Mouse (Mus musculus): ENCODE results near the gene Tkt. TPM values are rescaled to one million over a fixed set of nuclear protein-coding genes. Genes with fewer than 3 reads are reported as not detected.

Tkt gene
- 210 and 216 TPM in 2 replicates for polyA plus RNA-seq (2016; fragmentation: Nextera tagmentation; extraction: Ambion mirVana)

DNA sequence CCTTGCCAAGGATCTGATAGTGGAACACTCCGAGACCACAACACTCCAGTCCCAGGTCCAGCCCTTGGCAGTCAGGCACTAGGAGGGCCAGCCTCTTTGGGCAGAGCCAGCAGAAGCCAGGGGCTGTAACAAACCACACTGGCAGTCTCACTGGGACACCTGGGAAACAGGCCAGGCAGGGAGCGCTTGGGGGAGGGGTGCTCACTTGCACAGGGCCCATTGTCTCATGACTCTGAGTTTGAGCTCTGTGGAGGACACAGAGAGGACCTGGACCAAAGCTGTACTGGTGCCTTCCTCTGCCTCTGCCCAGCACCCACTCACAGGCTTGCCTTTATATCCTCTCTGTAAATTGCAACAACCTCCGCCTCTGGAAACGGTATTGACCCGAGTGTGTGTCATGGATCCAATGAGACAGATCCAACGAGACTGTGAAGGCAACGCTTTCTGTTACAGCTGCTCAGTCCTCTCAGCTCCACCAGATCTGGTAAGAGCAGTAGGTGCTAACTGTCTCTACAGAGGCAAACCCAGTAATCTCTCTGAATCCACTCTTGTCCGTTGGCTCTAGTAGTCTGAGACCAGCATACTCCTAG, at the start of gene Tkt:
Gene Tkt, plus strand, starts transcription at position 229 of the 590 bp plus-strand sequence.
- H3K27ac ChIP-seq, result peak within 1 kb of the TSS; percentile 88
- H3K27me3 ChIP-seq, result no peaks in the 10 kb centered on the region
- ATAC-seq (ENCODE audit: low FRiP score), result peak; percentile 44
- no peaks in the 10 kb centered on the region for H3K9me3 ChIP-seq (replicated peaks)
- H3K4me2 ChIP-seq (replicated peaks), result peak within 1 kb of the TSS; percentile 84
- peak within 1 kb of the TSS; percentile 83 for H3K9ac ChIP-seq
- peak within 1 kb of the TSS; percentile 64 for H3K4me3 ChIP-seq
- H3K4me1 ChIP-seq, result peaks cover 29% of the 10 kb centered on the region
- 27% methylated on average over 8 of the region's 8 CpGs for WGBS
- no peaks in the 10 kb centered on the region; the same call in 1 of the 2 replicates for H3K36me3 ChIP-seq

DNA sequence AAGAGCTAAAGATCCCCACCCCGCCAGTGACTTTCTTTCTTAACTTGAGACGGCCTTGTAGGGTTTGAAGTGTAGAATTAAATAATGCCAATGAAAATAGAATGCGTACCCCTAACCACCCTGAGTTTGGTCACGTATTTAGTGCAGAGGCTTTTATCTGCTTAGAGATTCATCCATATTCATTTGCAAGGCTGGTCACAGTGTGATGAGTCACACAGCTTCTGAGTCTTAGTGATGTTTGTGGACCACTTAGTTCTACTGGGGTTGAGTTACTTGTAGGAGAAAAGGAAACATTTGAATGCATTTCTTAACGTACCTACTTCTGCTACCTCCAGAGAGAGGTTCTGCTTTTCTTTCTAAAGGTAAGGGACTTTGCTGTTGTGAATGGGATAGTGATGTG, 43.2 kb upstream of the Tkt start:
- H3K36me3 ChIP-seq, result peaks cover 54% of the 10 kb centered on the region
- no peak overlapping the region for H3K9ac ChIP-seq
- no peak overlapping the region for H3K4me3 ChIP-seq
- H3K27ac ChIP-seq, result no peak overlapping the region
- no peaks in the 10 kb centered on the region for H3K27me3 ChIP-seq
- no peaks in the 10 kb centered on the region for H3K9me3 ChIP-seq (replicated peaks)
- WGBS, result 86% methylated on average over 5 of the region's 5 CpGs
- H3K4me1 ChIP-seq, result no peaks in the 10 kb centered on the region
- no peak for ATAC-seq (ENCODE audit: low FRiP score)
- no peak overlapping the region for H3K4me2 ChIP-seq (replicated peaks)

DNA sequence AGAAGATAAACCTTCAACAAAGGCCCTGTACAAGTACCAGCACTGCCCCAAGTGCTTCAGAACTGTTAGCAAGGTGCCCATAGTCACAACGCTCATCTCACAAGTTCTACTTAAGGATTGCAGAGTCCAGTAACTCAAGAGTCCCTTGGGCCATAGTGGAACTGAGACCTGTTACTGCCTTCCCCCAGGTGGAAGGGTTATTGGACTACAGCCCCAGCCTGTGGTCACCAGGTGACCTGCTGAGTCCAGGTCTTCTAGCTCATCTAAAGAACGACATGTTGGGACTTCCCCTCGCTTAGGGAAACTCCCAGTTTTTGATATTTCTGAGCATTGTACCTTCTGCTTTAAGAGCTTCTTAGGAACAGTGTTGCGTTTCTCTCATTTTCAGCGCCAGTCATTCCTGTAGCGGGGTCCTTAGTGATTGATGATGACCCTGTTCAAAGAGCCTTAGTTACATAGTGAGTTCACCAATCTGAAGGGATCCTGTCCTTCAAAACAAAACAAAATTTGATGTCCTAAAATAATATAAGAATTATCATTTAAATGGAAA, 37.9 kb upstream of the Tkt start:
- Histone ChIP-seq H3K27ac (no peak overlapping the region), H3K4me2 (replicated peaks) (no peak overlapping the region), H3K27me3 (no peaks in the 10 kb centered on the region), H3K9ac (no peak overlapping the region), H3K9me3 (replicated peaks) (no peaks in the 10 kb centered on the region), H3K4me1 (no peaks in the 10 kb centered on the region), H3K36me3 (peaks cover 60% of the 10 kb centered on the region), H3K4me3 (no peak overlapping the region)
- ATAC-seq (ENCODE audit: low FRiP score), result no peak
- WGBS, result 98% methylated on average over 6 of the region's 6 CpGs

DNA sequence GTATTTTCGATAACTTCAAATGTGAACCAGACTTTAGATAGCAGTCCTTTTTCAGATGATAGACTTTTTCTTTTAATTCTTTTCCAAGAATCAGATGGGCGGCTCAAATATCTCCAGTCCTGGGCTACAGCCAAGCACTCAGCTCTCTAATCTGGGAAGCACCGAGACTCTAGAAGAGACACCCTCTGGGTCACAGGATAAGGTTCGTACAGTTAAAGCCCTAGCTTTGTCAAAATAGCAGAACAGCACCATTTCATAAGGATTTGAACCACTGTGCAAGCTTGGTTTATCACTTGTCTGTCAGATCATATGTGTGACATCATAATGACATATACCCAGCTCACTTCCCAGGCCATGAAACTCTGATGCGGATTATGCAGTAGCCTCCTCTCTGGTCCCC, 35.3 kb upstream of the Tkt start:
- Histone ChIP-seq H3K9ac (no peak overlapping the region), H3K4me2 (replicated peaks) (no peak overlapping the region), H3K36me3 (peaks cover 42% of the 10 kb centered on the region), H3K4me1 (no peaks in the 10 kb centered on the region), H3K4me3 (no peak overlapping the region), H3K9me3 (replicated peaks) (no peaks in the 10 kb centered on the region), H3K27me3 (no peaks in the 10 kb centered on the region), H3K27ac (no peak overlapping the region)
- 91% methylated on average over 5 of the region's 5 CpGs for WGBS
- no peak for ATAC-seq (ENCODE audit: low FRiP score)

DNA sequence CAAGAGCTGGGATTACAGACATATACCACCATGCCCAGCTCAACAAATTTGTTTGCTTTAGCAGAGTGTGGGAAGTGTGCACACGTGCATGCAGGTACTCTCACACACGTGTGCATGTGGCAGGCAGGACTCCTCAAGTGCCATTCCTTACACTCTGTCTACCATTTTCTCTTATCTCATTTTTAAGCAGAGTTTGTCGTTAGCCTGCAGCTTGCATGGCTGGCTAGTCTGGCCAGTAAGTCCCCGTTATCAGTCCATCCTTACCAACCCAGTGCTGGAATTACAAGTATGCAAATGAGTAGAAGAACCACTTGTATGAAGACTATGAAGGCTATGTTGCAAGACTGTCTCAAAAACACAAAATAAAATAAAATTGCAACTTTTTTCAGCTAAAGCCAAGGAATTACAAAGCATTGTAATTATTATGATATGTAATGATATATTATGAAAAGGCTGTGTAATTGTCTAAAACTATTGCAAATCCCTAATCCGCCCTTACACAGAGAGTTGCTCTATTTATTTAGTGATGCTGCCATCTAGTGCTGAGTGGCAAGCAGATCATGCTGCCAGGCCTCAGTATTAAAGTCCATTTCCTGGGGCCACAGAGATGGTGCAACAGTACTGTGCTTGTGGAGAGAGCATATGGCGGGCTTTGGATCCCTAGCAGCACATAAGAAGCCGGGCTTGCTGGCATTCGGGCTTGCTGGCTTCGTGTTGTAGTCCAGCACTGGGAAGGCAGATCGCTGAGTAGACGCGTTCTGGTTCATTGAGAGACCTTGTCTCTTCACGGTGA, 32.0 kb upstream of the Tkt start:
- Histone ChIP-seq H3K4me2 (replicated peaks) (no peak overlapping the region), H3K27ac (no peak overlapping the region), H3K27me3 (no peaks in the 10 kb centered on the region), H3K9me3 (replicated peaks) (no peaks in the 10 kb centered on the region), H3K36me3 (peaks cover 60% of the 10 kb centered on the region), H3K4me3 (no peak overlapping the region), H3K4me1 (no peaks in the 10 kb centered on the region), H3K9ac (no peak overlapping the region)
- WGBS, result 91% methylated on average over 13 of the region's 13 CpGs
- no peak for ATAC-seq (ENCODE audit: low FRiP score)

DNA sequence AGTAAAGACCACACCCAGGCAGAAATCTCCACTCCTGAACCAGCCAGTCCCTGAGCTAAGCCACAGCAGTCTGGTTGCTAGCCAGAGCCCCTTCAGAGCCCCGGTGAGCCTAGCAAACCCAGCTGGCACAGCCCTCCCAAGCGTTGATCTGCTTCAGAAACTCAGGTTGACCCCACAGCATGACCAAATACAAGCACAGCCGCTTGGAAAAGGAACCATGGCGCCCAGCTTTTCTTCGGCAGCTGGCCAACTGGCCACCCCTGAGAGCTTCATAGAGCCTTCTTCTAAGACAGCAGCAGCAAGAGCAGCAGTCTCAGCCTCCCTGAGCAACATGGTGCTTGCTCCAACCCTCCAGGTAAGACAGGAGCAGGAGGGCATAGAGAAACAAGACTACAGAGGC, 28.8 kb upstream of the Tkt start:
- peaks cover 69% of the 10 kb centered on the region for H3K36me3 ChIP-seq
- no peak overlapping the region for H3K9ac ChIP-seq
- H3K4me2 ChIP-seq (replicated peaks), result no peak overlapping the region
- no peak overlapping the region for H3K27ac ChIP-seq
- WGBS, result 88% methylated on average over 5 of the region's 5 CpGs
- H3K27me3 ChIP-seq, result no peaks in the 10 kb centered on the region
- no peaks in the 10 kb centered on the region for H3K9me3 ChIP-seq (replicated peaks)
- no peaks in the 10 kb centered on the region for H3K4me1 ChIP-seq
- ATAC-seq (ENCODE audit: low FRiP score), result no peak
- no peak overlapping the region for H3K4me3 ChIP-seq

DNA sequence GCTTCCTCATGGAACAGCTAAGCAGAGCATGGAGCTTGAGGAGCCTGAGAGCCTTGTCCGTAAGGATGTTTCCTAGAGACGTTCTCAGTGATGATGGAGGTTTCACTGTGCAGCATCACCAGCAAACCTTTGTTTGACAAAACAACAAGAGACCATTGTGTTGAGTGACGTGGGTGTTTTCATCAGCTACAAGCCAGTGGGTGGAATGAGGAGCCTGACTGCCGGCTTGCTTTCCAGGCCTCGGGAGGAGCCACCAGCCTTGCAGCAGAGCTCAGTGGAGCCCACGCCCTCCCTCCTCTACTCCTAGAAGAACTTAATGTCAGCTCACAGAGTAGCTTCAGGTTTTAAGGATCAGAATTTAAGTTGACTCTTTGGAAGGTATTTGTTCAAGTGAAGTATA, 24.8 kb upstream of the Tkt start:
- H3K9ac ChIP-seq, result no peak overlapping the region
- peaks cover 91% of the 10 kb centered on the region for H3K36me3 ChIP-seq
- ATAC-seq (ENCODE audit: low FRiP score), result no peak
- H3K4me2 ChIP-seq (replicated peaks), result no peak overlapping the region
- H3K27ac ChIP-seq, result no peak overlapping the region
- H3K4me1 ChIP-seq, result no peaks in the 10 kb centered on the region
- 62% methylated on average over 6 of the region's 6 CpGs for WGBS
- no peak overlapping the region for H3K4me3 ChIP-seq
- H3K9me3 ChIP-seq (replicated peaks), result no peaks in the 10 kb centered on the region
- no peaks in the 10 kb centered on the region for H3K27me3 ChIP-seq

DNA sequence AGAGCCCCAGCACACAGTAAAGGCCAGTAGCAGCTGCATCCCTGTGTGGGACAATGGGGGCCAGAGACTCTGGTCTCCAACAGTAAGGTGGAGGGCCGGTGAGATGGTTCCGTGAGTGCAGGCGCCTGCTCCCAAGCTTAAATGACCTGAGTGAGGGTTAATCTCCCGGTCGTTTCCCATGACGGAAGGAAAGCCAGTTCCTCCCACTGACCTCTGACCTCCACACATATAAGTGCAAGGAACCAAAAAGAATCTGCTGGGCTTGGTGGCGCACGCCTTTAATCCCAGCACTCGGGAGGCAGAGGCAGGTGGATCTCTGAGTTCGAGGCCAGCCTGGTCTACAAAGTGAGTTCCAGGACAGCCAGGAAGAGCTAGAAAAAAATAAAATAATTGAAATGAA, 19.8 kb upstream of the Tkt start:
- no peak for ATAC-seq (ENCODE audit: low FRiP score)
- Histone ChIP-seq H3K36me3 (peaks cover 48% of the 10 kb centered on the region), H3K4me3 (no peak overlapping the region), H3K9me3 (replicated peaks) (no peaks in the 10 kb centered on the region), H3K27me3 (no peaks in the 10 kb centered on the region), H3K27ac (no peak overlapping the region), H3K4me1 (no peaks in the 10 kb centered on the region), H3K4me2 (replicated peaks) (no peak overlapping the region), H3K9ac (no peak overlapping the region)
- 90% methylated on average over 10 of the region's 10 CpGs for WGBS

DNA sequence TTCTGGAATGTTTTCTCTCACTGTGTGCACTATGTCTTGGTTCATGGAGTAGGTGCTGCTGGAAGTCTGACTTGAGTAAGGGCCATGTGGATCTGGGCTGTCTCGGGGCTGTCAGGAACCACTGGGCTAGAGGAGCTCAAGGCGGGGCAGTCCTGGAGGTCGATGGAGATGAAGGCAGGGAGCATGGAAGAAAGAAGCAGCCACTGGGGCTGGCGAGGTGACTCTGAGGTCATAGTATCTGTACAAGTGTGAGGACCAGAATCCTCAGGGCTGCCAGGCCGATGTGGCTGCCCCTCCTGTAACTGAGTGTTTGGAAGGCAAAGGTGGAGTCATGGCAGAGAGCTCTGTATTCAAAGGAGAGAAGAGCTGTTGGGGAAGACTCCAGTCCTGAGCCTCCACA, 19.2 kb upstream of the Tkt start:
- H3K36me3 ChIP-seq, result peaks cover 42% of the 10 kb centered on the region
- H3K27me3 ChIP-seq, result no peaks in the 10 kb centered on the region
- ATAC-seq (ENCODE audit: low FRiP score), result no peak
- no peak overlapping the region for H3K4me3 ChIP-seq
- no peak overlapping the region for H3K9ac ChIP-seq
- H3K4me1 ChIP-seq, result no peaks in the 10 kb centered on the region
- H3K27ac ChIP-seq, result no peak overlapping the region
- no peak overlapping the region for H3K4me2 ChIP-seq (replicated peaks)
- no peaks in the 10 kb centered on the region for H3K9me3 ChIP-seq (replicated peaks)
- 86% methylated on average over 5 of the region's 5 CpGs for WGBS

DNA sequence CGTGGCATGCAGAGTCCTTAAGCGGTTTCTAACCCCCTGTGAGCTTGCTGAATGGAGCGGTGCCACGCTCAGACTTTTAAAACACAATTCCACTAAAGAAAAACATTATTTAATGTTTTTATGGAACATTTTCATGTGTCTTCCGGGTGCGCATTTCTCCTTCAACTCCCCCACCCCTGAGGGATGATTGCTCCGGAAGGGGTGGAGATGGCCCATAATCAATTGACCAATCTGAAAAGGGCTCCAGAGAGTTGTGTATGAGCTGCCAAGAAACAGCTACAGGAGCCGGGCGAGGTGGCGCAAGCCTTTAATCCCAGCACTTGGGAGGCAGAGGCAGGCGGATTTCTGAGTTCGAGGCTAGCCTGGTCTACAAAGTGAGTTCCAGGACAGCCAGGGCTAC, 18.7 kb upstream of the Tkt start:
- 95% methylated on average over 12 of the region's 12 CpGs for WGBS
- Histone ChIP-seq H3K4me2 (replicated peaks) (no peak overlapping the region), H3K9ac (no peak overlapping the region), H3K27ac (no peak overlapping the region), H3K4me3 (no peak overlapping the region), H3K4me1 (no peaks in the 10 kb centered on the region), H3K36me3 (peaks cover 38% of the 10 kb centered on the region), H3K27me3 (no peaks in the 10 kb centered on the region), H3K9me3 (replicated peaks) (no peaks in the 10 kb centered on the region)
- ATAC-seq (ENCODE audit: low FRiP score), result no peak

DNA sequence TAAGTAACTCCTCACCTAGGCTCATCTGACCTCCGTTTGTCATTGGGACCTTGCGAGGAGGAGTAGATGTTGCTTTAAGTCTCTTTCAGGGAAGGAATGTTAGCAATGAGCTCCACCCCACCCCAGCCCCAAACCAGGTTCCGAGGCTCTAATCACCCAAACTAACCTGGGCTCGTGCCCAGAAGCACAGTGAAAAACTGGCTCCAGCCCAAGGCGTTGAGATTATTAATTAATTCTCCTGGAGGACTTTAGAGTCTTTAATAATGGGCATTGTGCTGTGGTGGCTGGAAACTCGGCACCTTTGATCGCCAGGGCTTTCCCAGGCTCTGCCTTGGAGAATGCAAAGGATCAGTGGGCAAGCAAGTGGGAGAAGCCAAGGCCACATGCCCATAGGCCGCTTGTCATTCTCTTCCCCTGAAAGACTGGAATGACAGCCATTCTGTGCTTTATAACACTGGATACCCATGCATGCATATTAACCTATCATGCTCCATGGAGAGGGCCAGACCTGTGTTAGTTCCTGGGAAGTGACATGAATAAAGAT, 17.4 kb upstream of the Tkt start:
- Histone ChIP-seq H3K4me2 (replicated peaks) (no peak overlapping the region), H3K4me1 (no peaks in the 10 kb centered on the region), H3K27me3 (no peaks in the 10 kb centered on the region), H3K9me3 (replicated peaks) (no peaks in the 10 kb centered on the region), H3K4me3 (no peak overlapping the region), H3K9ac (no peak overlapping the region), H3K36me3 (peaks cover 27% of the 10 kb centered on the region), H3K27ac (no peak overlapping the region)
- WGBS, result 70% methylated on average over 8 of the region's 8 CpGs
- no peak for ATAC-seq (ENCODE audit: low FRiP score)

DNA sequence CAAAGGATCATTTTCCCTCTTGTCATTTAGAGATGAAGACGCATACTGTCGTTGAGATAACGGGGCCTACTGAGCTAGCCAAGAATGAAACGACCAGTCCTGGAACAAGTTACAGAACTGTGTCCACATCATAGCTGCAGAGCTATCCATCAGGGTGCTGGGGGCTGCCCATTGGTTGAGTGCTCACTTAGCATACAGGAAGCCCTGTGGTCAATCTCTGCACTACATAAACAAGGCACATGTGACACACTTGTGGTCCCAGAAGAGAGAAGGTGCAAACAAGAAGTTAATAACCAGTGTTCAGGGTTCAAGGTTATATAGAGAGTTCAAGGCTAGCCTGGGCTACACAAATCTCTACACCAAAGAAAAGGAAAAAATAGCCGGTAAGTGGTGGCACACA, 16.7 kb upstream of the Tkt start:
- Histone ChIP-seq H3K4me3 (no peak overlapping the region), H3K27me3 (no peaks in the 10 kb centered on the region), H3K36me3 (peaks cover 21% of the 10 kb centered on the region), H3K4me1 (no peaks in the 10 kb centered on the region), H3K9me3 (replicated peaks) (no peaks in the 10 kb centered on the region), H3K4me2 (replicated peaks) (no peak overlapping the region), H3K9ac (no peak overlapping the region), H3K27ac (no peak overlapping the region)
- 79% methylated on average over 5 of the region's 5 CpGs for WGBS
- ATAC-seq (ENCODE audit: low FRiP score), result no peak
